Mouse (Mus musculus) neural tube, embryonic 14.5 days (tissue): ENCODE measurements around the gene Alkbh4. TPM values are rescaled to one million over a fixed set of nuclear protein-coding genes. Genes with fewer than 3 reads are reported as not detected.

Experiments used
- ATAC-seq: fragments of 200-750 bp; cut with Nextera tagmentation; 2 replicates; pipeline ENCODE4 v1.8.0; 2017; ENCODE audit warnings: low read depth, mild to moderate bottlenecking, moderate TSS enrichment, moderate library complexity
- H3K27ac ChIP-seq: fragments of 300-500 bp; sonication (generic); 2 replicates; pipeline ENCODE4 v1.5.1; 2014; ENCODE audit warnings: low read depth, mild to moderate bottlenecking, control low read depth, low read length, moderate library complexity, mixed read lengths
- H3K27me3 ChIP-seq: fragments of 300-500 bp; sonication (generic); 2 replicates; pipeline ENCODE4 v1.6.1; 2014; ENCODE audit warnings: low read length; ENCODE audit not compliant: control insufficient read depth, insufficient read depth
- H3K36me3 ChIP-seq: fragments of 300-500 bp; sonication (generic); 2 replicates; pipeline ENCODE4 v1.6.1; 2014; ENCODE audit warnings: low read length, mixed read lengths; ENCODE audit not compliant: control insufficient read depth, insufficient read depth
- H3K4me1 ChIP-seq: fragments of 300-500 bp; sonication (generic); 2 replicates; pipeline ENCODE4 v1.6.1; 2014; ENCODE audit warnings: low read length; ENCODE audit not compliant: control insufficient read depth, insufficient read depth
- H3K4me2 ChIP-seq: fragments of 300-500 bp; sonication (generic); 2 replicates; pipeline ENCODE4 v1.6.1; 2014; ENCODE audit warnings: mild to moderate bottlenecking, low read depth, low read length, control low read depth
- H3K4me3 ChIP-seq: fragments of 300-500 bp; sonication (generic); 2 replicates; pipeline ENCODE4 v1.5.1; 2014; ENCODE audit warnings: low read depth, low read length, control low read depth, mixed read lengths
- H3K9ac ChIP-seq: fragments of 300-500 bp; sonication (generic); replicated peaks from 2 replicates; pipeline ENCODE4 v1.6.1; 2014; ENCODE audit warnings: low read depth, mild to moderate bottlenecking, control low read depth, low read length, mixed read lengths
- H3K9me3 ChIP-seq: fragments of 300-500 bp; sonication (generic); 2 replicates; pipeline ENCODE4 v1.6.1; 2016; ENCODE audit warnings: low read length; ENCODE audit not compliant: control insufficient read depth
- WGBS: fragments of 180-500 bp; shearing (Covaris S2); extraction: QIAGEN DNeasy Blood & Tissue Kit; methylation state at CpG from one replicate; pipeline ENCODE4 v1.1.7; 2014; 5-methylcytosine and 5-hydroxymethylcytosine counted together
- polyA plus RNA-seq: library from polyadenylated mRNA; unstranded; fragments of >200 nt; fragmentation: Nextera tagmentation; extraction: Ambion mirVana; gene quantifications from 2 replicates; pipeline ENCODE4 v1.2.1, GENCODE M21; 2014

Alkbh4 gene
- polyA plus RNA-seq, 1 experiment from 2014 or later, result 18.4 TPM

- H3K27ac ChIP-seq, result peak within 1 kb of the TSS; percentile 77
- H3K4me3 ChIP-seq, result peak within 1 kb of the TSS; percentile 55
- WGBS, result 4% methylated on average over 47 of the region's 49 CpGs
- H3K4me2 ChIP-seq, result peak within 1 kb of the TSS; percentile 86
- H3K9me3 ChIP-seq, result no peaks in the 10 kb centered on the region
- no peaks in the 10 kb centered on the region for H3K36me3 ChIP-seq
- peak within 1 kb of the TSS; percentile 72 for H3K9ac ChIP-seq
- peak; percentile 89 for ATAC-seq
- H3K4me1 ChIP-seq, result peaks cover 17% of the 10 kb centered on the region
- H3K27me3 ChIP-seq, result no peaks in the 10 kb centered on the region
Measured at GRCm38 (mm10) chr5:136170512-136171362, 34.8 kb downstream of the Alkbh4 start, which contains the start of gene Orai2. TSS of gene Orai2 (minus strand) at chr5:136170713.

- H3K4me3 ChIP-seq, result peak overlapping the region; percentile 55
- ATAC-seq, result peak; percentile 35
- no peaks in the 10 kb centered on the region for H3K9me3 ChIP-seq
- H3K9ac ChIP-seq, result peak overlapping the region; percentile 32; the same call in 1 of the 2 replicates
- no peaks in the 10 kb centered on the region for H3K27me3 ChIP-seq
- WGBS, result 38% methylated on average over 17 of the region's 17 CpGs
- H3K4me1 ChIP-seq, result peaks cover 17% of the 10 kb centered on the region
- no peaks in the 10 kb centered on the region for H3K36me3 ChIP-seq
- peak overlapping the region; percentile 77; the same call in 1 of the 2 replicates for H3K27ac ChIP-seq
- H3K4me2 ChIP-seq, result peak overlapping the region; percentile 86
Measured at GRCm38 (mm10) chr5:136171363-136172341, 35.7 kb downstream of the Alkbh4 start.

GRCm38 (mm10) chr5:136172939-136173338 is 37.0 kb downstream of the Alkbh4 start:
- WGBS, result 82% methylated on average over 9 of the region's 9 CpGs
- Histone ChIP-seq H3K9me3 (no peaks in the 10 kb centered on the region), H3K4me1 (peaks cover 17% of the 10 kb centered on the region), H3K4me3 (no peak overlapping the region), H3K27me3 (no peaks in the 10 kb centered on the region), H3K9ac (no peak overlapping the region), H3K4me2 (no peak overlapping the region), H3K36me3 (no peaks in the 10 kb centered on the region), H3K27ac (no peak overlapping the region)
- no peak for ATAC-seq

GRCm38 (mm10) chr5:136173606-136174463 is 37.9 kb downstream of the Alkbh4 start:
- Histone ChIP-seq H3K36me3 (peaks cover 3% of the 10 kb centered on the region; the same call in 1 of the 2 replicates), H3K4me1 (peaks cover 17% of the 10 kb centered on the region), H3K4me2 (no peak overlapping the region), H3K9me3 (no peaks in the 10 kb centered on the region), H3K4me3 (no peak overlapping the region), H3K9ac (0 out of 2 replicates have a peak overlapping the region, but pooled peaks have one; percentile 0), H3K27me3 (no peaks in the 10 kb centered on the region), H3K27ac (no peak overlapping the region)
- WGBS, result 38% methylated on average over 9 of the region's 9 CpGs
- ATAC-seq, result no peak

GRCm38 (mm10) chr5:136179594-136179993 is 43.6 kb downstream of the Alkbh4 start:
- WGBS, result 61% methylated on average over 5 of the region's 5 CpGs
- Histone ChIP-seq H3K27me3 (no peaks in the 10 kb centered on the region), H3K4me1 (no peaks in the 10 kb centered on the region), H3K9me3 (no peaks in the 10 kb centered on the region), H3K4me2 (no peak overlapping the region), H3K27ac (no peak overlapping the region), H3K36me3 (peaks cover 30% of the 10 kb centered on the region), H3K9ac (no peak overlapping the region), H3K4me3 (no peak overlapping the region)
- no peak for ATAC-seq

GRCm38 (mm10) chr5:136181197-136181596 is 45.3 kb downstream of the Alkbh4 start:
- H3K36me3 ChIP-seq, result peaks cover 32% of the 10 kb centered on the region

GRCm38 (mm10) chr5:136182049-136182448 is 46.1 kb downstream of the Alkbh4 start:
- Histone ChIP-seq H3K4me2 (no peak overlapping the region), H3K36me3 (peaks cover 33% of the 10 kb centered on the region), H3K27me3 (no peaks in the 10 kb centered on the region), H3K4me3 (no peak overlapping the region), H3K9ac (no peak overlapping the region), H3K4me1 (no peaks in the 10 kb centered on the region), H3K27ac (no peak overlapping the region), H3K9me3 (no peaks in the 10 kb centered on the region)
- 88% methylated on average over 6 of the region's 6 CpGs for WGBS
- ATAC-seq, result no peak

More at GRCm38 (mm10) chr5:136181197-136181596, 45.3 kb downstream of the Alkbh4 start:
- H3K27me3 ChIP-seq, result no peaks in the 10 kb centered on the region
- H3K4me1 ChIP-seq, result no peaks in the 10 kb centered on the region
- H3K9ac ChIP-seq, result no peak overlapping the region
- no peaks in the 10 kb centered on the region for H3K9me3 ChIP-seq
- no peak overlapping the region for H3K4me2 ChIP-seq
- no peak overlapping the region for H3K4me3 ChIP-seq
- no peak overlapping the region for H3K27ac ChIP-seq
- WGBS, result 86% methylated on average over 6 of the region's 6 CpGs
- no peak for ATAC-seq

- WGBS, result 94% methylated on average over 4 of the region's 4 CpGs
Measured at GRCm38 (mm10) chr5:136182830-136183229, 46.9 kb downstream of the Alkbh4 start.

More at GRCm38 (mm10) chr5:136182830-136183229, 46.9 kb downstream of the Alkbh4 start:
- H3K9me3 ChIP-seq, result no peaks in the 10 kb centered on the region
- no peak for ATAC-seq
- no peak overlapping the region for H3K27ac ChIP-seq
- H3K4me1 ChIP-seq, result no peaks in the 10 kb centered on the region
- no peak overlapping the region for H3K9ac ChIP-seq
- H3K36me3 ChIP-seq, result peaks cover 33% of the 10 kb centered on the region
- H3K4me2 ChIP-seq, result no peak overlapping the region
- H3K27me3 ChIP-seq, result no peaks in the 10 kb centered on the region
- no peak overlapping the region for H3K4me3 ChIP-seq
